Mouse (Mus musculus) MEL (cell line): ENCODE measurements at regions not wholly inside any gene's neighbourhood (a gene's known extent, or its start where the extent isn't known, plus 50 kb on each side); places are given as distances from the start of the nearest gene placed in this dataset.

ENCODE experiments used
- CHD1 ChIP-seq: IDR thresholded peaks from 2 replicates; pipeline ENCODE4 v1.6.1; 2012; ENCODE audit warnings: low read depth, mild to moderate bottlenecking, inconsistent platforms, low read length, improper control_type of control experiment
- E2F4 ChIP-seq: IDR thresholded peaks from 2 replicates; pipeline ENCODE4 v1.6.1; 2011; ENCODE audit warnings: low read depth, low read length, improper control_type of control experiment, borderline replicate concordance
- ETS1 ChIP-seq: IDR thresholded peaks from 2 replicates; pipeline ENCODE4 v1.6.1; 2012; ENCODE audit warnings: low read depth, mild to moderate bottlenecking, inconsistent platforms, low read length, improper control_type of control experiment, moderate library complexity

DNA sequence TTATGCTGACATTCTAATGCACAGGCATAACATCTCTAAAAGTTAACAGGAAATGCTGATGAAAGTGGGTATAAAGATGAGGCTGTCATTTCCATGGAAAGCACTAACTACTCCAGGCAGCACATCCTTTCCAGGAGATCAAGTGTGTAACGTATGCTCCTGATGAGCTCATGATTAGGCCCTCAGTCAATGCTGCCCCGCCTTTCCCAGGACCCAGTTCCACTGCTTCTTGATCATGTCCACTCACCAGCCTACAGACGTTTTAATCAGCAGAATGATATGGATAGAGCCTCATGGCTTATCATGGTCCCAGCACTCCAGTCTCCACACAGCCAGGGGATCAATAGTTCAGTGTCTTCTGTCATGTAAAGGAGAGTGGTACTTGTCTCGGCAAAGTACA lies 71.7 kb upstream of the Tcerg1l start:
- TF ChIP-seq CHD1 (no peak), ETS1 (no peak), E2F4 (no peak)
